Mouse (Mus musculus) left cerebral cortex, adult 2 months (tissue): Measurements from ENCODE around the gene Tnfaip8l3. TPM values are rescaled to one million over a fixed set of nuclear protein-coding genes. Genes with fewer than 3 reads are reported as not detected.
A peak's percentile ranks its signal among the peaks of the same experiment; 100 is the strongest.

Experiments used
- DNase-seq, 2 experiments: peaks; one replicate each; pipeline ENCODE4 v3.0.0; 2021 to 2022; ENCODE audit warnings: low spot score in 2 of 2, mixed read lengths in 1 of 2; ENCODE audit errors: extremely low spot score in 1 of 2
- H3K27ac ChIP-seq: fragments of 200-600 bp; 2 replicates; pipeline ENCODE4 v1.8.1; 2022
- H3K4me3 ChIP-seq: fragments of 200-600 bp; 2 replicates; pipeline ENCODE4 v1.8.1; 2022
- CTCF ChIP-seq: fragments of 200-600 bp; IDR thresholded peaks from 2 replicates; pipeline ENCODE4 v1.8.1; 2022; ENCODE audit warnings: antibody characterized with exemption, mild to moderate bottlenecking, moderate library complexity
- intact Hi-C: fragments of 180-260 bp; cut with DNase I; formaldehyde crosslinking; loops from one replicate; pipeline ENCODE4 v1.15.1; 2025
- long read RNA-seq, 2 experiments: library from polyadenylated mRNA; stranded (forward); transcript quantifications; one replicate each; pipeline ENCODE4 v2.0.0; 2021; ENCODE audit warnings: borderline mapping rate in 2 of 2
- total RNA-seq, 2 experiments: library from RNA; stranded (reverse); gene quantifications; 2 replicates each; pipeline ENCODE4 v1.2.3; 2021

Tnfaip8l3 gene
- total RNA-seq, result 1 to 10 TPM; 7.9 to 8.6 TPM
- long read RNA-seq, experiment 1, full-length matches to known transcripts, result 12 of 14 reads
- long read RNA-seq, experiment 1, partial matches to known transcripts, result 0 of 14 reads
- long read RNA-seq, experiment 1, other reads (novel, unspliced or antisense), result 2 of 14 reads
- long read RNA-seq, experiment 2, full-length matches to known transcripts, result 6 of 7 reads
- long read RNA-seq, experiment 2, partial matches to known transcripts, result 0 of 7 reads
- long read RNA-seq, experiment 2, other reads (novel, unspliced or antisense), result 1 of 7 reads

DNA sequence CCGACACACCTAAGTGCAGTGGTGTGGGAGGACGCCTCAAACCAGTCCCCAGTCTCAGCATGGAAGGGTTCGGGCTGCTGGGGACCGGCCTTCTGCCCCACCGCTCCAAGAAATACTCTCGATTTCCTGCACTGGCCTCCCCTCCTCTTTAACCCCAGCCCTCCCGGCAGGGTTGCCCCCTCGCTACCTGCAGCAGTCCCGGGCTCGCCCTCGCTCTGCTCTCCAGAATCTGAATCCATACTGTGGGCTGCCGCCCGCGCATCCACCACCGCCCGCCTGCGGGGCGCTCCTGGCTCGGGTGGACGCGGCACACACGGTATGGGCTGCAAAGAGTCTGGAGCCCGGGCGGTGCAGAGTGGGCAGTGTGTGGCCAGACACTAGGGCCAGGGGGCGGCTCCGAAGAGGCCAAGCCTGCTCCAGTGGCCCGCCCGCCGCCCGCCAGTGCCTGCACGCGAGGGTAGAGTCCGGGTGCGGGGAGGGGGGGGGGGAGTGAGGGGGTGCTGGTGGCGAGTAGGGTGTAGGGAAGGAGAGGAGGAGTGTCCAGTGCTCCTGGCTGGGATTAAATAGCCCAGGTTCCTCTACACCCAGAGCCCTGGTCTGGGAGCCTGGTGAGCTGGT lies at the start of gene Tnfaip8l3:
Gene Tnfaip8l3 (minus strand): TSS at position 357 of the 618 bp plus-strand sequence.
- peak within 1 kb of the TSS; percentile 36 for H3K27ac ChIP-seq
- DNase-seq, result peak in 1 of 2 experiments; percentile 48
- intact Hi-C loops, result no loop called here
- no peak for TF ChIP-seq CTCF
- peak within 1 kb of the TSS; percentile 52 for H3K4me3 ChIP-seq

DNA sequence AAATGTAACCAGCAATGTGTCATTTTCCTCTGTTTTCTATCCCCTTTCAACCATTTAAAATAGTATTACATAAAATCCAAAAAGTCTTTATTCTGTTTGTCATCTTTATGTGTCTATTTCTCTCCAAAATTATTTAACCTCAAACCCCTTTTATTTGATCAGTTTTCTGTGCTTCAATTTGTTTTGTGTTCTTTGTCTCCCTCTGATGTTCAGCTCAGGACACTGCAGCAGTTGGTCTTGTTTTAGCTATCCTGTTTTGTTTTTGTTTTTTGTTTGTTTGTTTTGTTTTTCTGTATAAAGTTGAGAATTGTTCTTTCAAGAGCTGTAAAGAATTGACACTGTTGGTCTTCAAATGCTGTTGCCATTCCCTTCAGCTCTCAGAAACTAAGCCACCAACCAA lies 44.5 kb upstream of the Tnfaip8l3 start:
- no peak overlapping the region for H3K27ac ChIP-seq
- peak; percentile 80 for TF ChIP-seq CTCF
- no peak overlapping the region for H3K4me3 ChIP-seq
- intact Hi-C loops, result loop anchor here (1.0 to 10.0 kb wide), 3 partner anchors 121 to 288 kb away; no protein-coding TSS in a partner anchor
- DNase-seq, result no peak

DNA sequence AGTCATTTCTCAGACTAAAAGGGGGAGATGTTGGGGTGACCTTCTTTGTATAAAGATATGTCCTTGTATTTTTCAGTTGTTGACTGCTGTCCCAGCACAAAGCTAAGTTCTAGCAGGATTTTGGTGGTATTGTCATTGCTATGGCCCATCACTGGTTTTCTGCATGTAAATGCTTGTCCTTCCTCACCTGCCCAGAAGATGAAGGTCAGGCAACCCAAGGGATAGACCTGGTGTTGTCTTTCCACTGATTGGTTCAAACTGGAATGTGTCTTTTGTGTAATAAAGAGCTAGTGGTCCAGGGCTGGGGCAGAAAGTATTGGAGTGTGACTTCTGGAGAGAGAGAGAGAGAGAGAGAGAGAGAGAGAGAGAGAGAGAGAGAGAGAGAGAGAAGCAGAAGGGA lies 30.4 kb upstream of the Tnfaip8l3 start:
- no peak for DNase-seq
- Histone ChIP-seq H3K4me3 (no peak overlapping the region), H3K27ac (no peak overlapping the region)
- intact Hi-C loops, result no loop called here
- no peak for TF ChIP-seq CTCF

DNA sequence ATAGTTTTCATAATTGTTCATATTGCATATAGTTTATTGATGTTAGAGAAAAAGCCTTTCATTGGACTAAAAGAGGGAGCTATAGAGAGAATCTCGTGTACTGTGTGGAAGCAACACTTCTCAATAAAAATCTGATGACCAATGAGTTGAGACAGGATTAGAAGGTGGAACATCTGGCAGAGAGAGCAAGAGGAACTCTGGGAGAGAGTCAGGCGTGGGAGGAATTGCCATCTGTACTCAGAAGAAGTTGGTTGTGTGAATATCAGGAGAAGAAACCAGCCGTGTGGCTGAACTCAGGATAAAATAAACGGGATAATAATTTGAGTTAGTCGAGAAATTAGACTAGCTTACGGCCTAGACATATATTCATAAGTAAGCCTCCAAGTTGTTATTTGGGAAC lies 28.9 kb upstream of the Tnfaip8l3 start:
- H3K4me3 ChIP-seq, result no peak overlapping the region
- DNase-seq, result no peak
- intact Hi-C loops, result no loop called here
- H3K27ac ChIP-seq, result no peak overlapping the region
- no peak for TF ChIP-seq CTCF

DNA sequence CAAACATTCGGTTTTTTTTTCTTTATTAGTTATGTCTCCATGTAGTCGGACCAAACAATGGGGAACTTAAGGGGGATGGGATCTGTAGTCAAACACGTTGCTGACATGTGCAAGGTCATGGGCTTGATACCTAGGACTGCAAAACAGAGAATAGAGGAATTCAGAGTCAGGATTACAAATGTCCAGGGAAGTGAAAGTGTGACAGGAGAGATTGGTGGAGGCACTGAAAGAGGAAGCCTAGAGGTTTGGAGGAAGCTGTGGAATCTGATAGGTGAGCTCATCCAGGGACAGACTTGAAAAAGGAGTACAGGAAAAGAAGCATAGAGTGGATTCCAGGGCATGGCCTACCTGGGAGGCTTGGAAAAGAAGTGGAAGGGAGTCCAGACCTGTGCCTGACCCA lies 16.1 kb upstream of the Tnfaip8l3 start:
- Histone ChIP-seq H3K27ac (no peak overlapping the region), H3K4me3 (no peak overlapping the region)
- DNase-seq, result no peak
- TF ChIP-seq CTCF, result no peak
- intact Hi-C loops, result no loop called here

DNA sequence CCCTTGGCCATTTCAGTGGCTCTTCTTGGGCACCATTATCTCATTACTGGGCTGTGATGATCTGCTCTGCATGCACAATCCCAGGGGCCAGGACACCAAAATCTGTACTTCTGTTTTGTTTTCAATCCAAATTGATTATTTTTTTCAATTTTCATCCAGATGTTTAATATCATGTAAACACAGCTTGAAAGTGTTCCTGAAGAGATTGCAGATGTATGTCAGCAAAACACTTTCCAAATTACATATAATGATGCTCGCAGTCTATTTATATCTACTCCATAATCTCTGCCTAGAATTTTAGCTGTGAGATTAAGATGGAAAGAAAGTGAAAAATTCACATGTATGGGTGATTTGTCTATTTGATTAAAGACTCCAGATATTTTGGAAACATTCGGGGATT lies 9.6 kb upstream of the Tnfaip8l3 start:
- intact Hi-C loops, result no loop called here
- no peak overlapping the region for H3K4me3 ChIP-seq
- no peak for DNase-seq
- H3K27ac ChIP-seq, result no peak overlapping the region
- TF ChIP-seq CTCF, result no peak

DNA sequence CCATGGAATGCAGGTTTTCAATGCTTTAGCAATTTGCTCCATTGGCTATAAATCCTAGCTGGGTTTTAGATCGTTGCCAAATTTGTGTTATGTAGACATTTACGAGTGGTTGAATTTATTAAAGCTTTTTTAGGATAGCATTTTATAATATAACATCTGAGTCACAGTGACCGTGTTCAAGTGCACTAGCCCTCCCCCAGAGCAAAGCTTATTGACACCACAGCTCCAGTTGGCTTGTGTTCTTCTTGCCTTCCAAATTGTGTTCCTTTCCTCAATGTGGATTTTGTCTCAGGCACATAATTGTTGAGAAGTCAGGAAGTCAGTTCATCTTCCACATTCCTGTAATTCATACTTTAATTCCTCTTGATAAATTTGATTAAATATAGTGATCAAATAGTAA lies 6.7 kb upstream of the Tnfaip8l3 start:
- intact Hi-C loops, result no loop called here
- TF ChIP-seq CTCF, result no peak
- DNase-seq, result no peak
- H3K4me3 ChIP-seq, result no peak overlapping the region
- no peak overlapping the region for H3K27ac ChIP-seq

DNA sequence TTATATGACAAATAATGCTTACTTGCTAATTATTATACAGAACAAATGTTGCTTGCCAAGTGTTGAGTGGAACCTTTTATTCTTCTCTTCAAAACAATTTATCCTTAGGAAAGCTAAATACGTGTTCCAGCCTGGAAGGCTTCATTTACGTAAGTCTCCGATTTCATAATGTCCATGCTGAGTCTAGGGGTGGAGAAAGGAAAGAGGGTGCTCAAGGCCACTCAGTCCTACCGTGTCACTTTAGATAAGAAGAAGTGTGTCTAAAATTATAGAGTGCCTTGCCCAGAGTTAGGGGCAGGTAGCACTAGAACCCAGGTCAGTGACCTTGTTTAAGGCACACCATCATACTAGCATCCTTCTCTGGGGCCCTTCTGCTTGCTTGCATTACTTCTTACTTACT lies 5.5 kb upstream of the Tnfaip8l3 start:
- DNase-seq, result no peak
- intact Hi-C loops, result no loop called here
- Histone ChIP-seq H3K27ac (no peak overlapping the region), H3K4me3 (no peak overlapping the region)
- no peak for TF ChIP-seq CTCF

DNA sequence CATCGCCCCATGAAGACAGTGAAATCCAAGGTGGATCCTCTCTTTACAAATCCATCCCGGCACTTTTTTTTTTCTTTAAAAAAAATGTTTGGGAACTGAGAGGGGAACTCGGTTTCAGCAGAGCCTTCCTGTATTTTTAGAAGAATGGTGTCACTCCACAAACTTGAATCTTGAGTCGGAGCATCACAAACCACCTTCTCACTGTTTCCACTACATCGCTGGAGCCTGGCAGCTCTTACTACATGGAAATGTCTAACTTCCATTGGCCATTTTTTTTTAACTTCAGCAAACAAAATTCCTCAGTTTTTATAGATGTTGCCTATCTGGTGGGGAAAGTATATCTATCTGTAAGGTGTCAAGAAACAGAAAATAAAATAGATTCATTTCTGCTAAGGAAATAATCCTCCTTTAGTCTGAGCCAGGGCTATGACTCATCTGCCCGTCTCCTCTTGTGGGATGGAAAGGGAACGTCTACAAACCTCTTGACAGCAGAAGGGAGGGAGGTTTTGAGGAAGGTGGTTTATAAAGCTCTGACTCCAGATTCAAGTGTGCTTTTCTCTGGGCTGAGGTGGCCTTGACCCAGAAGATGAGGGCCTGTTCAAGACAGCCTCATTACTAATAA lies 3.4 kb upstream of the Tnfaip8l3 start:
- TF ChIP-seq CTCF, result no peak
- Histone ChIP-seq H3K4me3 (no peak overlapping the region), H3K27ac (peak overlapping the region; percentile 30; the same call in 1 of the 2 replicates)
- DNase-seq, result no peak
- intact Hi-C loops, result no loop called here

DNA sequence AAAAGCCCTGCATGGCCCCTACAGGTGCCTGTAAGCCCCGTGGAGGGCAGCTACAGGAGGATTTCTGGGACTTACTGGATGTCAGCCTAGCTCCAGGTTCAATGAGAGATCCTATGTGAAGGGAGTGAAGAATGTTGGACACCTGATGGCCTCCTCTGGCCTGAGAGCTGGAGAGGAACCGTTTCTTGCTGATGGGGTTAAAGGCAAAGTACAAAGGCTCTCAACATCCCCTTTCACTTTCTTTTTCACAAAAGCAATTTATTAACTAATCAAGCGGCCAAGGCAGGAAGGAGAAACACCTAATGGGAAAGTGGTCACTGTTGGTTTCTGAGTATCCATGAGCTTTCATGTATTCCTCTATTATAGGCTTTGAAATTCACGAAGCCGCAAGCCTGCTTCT lies 1.0 kb upstream of the Tnfaip8l3 start:
- Histone ChIP-seq H3K27ac (peak overlapping the region; percentile 36; the same call in 1 of the 2 replicates), H3K4me3 (peak overlapping the region; percentile 52)
- no peak for TF ChIP-seq CTCF
- intact Hi-C loops, result no loop called here
- DNase-seq, result no peak

DNA sequence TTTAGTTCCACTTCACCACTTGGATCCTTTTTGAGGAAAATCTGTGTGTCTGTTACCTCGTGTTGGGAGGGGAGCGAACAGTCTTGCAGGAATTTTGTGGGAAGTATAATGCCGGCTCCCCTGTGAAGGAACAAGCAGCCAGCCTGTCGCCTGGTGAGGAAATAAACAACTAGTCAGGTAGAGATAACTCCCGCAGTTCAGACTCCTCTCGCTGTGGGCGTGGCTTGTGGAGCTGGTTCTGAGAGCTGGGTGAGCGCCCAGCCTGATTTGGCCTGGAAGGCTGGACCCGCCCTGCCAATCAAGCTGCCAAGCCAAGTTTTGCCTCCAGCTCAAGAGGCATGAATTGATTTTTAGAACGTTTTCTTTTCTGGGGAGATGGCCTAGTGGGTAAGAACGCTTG lies 589 bp upstream of the Tnfaip8l3 start:
- peak; percentile 57 to 58 for DNase-seq
- Histone ChIP-seq H3K27ac (no peak overlapping the region; the same call in 1 of the 2 replicates), H3K4me3 (peak overlapping the region; percentile 52)
- no peak for TF ChIP-seq CTCF
- intact Hi-C loops, result no loop called here

DNA sequence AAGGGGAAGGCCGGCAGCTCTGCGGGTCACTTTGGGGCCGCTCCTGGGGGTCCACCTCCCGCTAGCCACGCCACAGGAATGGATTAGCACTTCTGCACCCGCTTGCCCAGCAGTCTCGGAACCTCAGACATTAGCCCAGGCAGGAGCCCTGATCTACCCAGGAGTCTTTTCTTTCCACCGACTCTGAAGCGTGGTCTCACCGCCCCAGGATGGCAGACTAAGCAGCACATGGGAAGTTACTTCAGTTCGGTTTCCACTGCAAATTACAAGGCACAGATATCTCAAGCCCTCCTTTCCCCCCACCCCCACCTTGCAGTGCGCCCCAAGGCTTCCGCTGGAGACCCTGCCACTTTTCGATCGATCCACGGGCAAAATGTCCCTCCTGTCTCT lies 551 bp downstream of the Tnfaip8l3 start:
- no peak for TF ChIP-seq CTCF
- peak overlapping the region; percentile 52 for H3K4me3 ChIP-seq
- intact Hi-C loops, result no loop called here
- peak overlapping the region; percentile 22 for H3K27ac ChIP-seq
- no peak for DNase-seq
